Mouse (Mus musculus): ENCODE data around the gene Olfr24.
"Not testable (repeated sequence)": the region's sequence is repeated elsewhere in the genome, so short reads cannot be mapped to it uniquely, and the experiment has no call there.

The Olfr24 gene

DNA sequence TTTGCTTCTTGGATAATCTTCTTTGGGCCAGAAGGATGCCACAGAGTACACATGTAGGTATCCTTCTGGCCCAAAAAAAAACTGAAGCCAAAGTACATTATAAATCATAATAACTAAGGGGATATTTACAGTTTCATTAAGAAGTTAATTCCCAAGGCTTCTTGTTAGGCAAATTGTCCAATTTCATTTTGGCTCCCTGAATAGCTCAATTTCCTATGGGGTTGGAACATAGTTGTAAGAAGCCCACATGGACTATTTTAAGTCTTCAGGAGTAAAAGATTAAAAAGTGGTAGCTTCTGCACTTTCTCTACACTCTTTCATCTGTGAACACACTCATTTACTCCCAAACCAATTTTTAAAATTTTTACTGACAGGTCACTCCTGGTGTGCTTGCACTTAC, at the start of gene Olfr24:
Olfr24 (minus strand) TSS at position 101 of the 400 bp plus-strand sequence.
- no peak for DNase-seq (ENCODE audit: low spot score in 2 of 2)

- no peak for DNase-seq (ENCODE audit: low spot score in 2 of 2)
These were observed 21.5 kb upstream of the Olfr24 start for GRCm38 (mm10) chr9:18785316-18785715.

GRCm38 (mm10) chr9:18779476-18779875, 15.7 kb upstream of the Olfr24 start:
- DNase-seq (ENCODE audit: low spot score in 2 of 2): no peak

DNA sequence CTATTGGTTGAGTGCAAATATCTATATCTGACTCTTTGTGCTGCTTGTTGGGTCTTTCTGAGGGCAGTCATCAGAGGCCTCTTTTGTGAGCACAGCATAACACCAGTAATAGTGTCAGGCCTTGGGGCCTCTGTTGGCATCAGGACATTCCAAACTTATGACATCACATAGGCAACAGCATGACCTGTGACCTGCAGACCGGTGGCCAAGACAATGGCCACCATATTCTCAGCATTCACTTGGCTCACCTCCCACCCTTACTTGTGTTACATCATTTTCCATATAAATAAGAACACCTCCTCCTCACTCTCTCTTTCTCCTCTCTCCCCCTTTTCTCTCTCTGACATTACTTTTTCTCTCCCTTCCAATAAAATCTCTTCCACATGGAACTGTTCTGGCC, 15.2 kb upstream of the Olfr24 start:
- no peak for DNase-seq (ENCODE audit: low spot score in 2 of 2)

- no peak for DNase-seq (ENCODE audit: low spot score in 2 of 2)
These were observed 8.2 kb downstream of the Olfr24 start for GRCm38 (mm10) chr9:18755595-18755994.

GRCm38 (mm10) chr9:18744639-18745038, 19.2 kb downstream of the Olfr24 start:
- DNase-seq (ENCODE audit: low spot score in 2 of 2): no peak

DNA sequence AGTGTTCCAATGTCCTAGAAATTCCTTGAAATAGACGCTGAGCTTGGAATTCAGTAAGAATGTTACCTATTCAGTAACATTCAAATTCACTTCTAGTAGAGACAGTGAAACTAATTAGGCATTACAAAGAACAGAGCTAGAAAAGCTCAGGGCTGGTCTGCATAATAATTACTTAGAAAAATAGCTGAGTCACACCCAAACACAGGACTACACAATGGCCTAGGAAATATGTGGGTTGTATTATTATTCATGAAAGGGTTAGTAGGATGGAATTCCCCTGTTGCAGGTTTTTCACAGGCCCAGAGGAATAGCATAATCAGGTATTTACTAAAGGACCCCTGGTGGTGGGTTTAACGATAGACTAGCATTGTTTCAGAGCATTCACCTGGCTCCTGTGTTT, 29.6 kb downstream of the Olfr24 start:
- not testable (repeated sequence) for DNase-seq (ENCODE audit: low spot score in 2 of 2)

DNA sequence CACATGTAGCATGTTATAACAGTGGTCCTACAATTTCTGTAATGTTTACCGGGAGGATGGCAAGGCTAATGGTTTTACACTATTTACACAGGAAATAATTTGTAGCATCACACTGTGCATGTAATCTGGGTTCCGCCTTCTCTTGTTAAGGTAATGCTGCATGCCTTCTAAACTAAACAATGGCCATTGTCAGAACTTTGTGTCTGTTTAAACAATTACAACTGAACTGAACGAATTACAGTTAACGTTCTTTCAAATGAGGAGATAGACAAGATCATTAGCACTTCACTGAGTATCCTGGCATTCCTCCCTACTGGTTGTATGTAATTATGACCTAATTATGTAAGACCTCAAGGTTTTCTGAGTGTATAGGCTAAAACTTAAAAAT, 41.1 kb downstream of the Olfr24 start:
- DNase-seq (ENCODE audit: low spot score in 2 of 2): no peak

DNA sequence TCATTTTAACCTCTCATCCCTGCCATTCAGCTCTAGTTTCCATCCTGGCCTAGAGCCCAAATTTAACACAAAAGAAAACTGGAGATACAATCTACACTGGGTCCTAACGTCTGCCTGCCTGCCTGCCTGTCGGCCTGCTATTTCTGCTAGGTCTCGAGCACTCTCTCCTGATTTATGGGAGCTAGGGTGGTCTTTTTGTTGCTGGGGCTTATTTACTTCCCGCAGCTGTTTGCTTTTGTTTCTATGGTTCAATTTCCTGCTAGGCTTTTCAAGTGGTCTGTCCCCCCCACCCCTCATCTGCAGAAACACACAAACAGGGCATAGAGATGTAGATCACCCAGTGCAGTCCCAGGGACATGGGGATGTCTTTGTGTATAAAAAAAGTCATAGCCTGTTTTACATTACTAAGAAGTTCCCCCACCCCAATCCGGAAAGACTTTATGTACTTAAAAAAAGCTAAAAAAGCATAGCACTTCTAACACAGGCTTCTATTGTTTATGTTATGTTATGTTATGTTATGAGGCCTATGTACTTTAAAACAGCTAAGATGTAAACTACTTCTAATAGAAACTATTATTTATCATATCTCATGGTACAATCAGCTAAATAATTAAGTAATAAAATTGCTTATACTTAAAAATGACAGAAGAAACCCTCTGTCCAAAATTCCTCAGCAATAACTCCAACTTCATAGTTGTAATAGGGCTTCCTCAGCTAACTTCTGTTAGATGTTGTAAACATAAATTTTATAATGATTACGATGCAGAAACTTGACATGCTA, 41.7 kb downstream of the Olfr24 start:
- DNase-seq (ENCODE audit: low spot score in 2 of 2): no peak

DNA sequence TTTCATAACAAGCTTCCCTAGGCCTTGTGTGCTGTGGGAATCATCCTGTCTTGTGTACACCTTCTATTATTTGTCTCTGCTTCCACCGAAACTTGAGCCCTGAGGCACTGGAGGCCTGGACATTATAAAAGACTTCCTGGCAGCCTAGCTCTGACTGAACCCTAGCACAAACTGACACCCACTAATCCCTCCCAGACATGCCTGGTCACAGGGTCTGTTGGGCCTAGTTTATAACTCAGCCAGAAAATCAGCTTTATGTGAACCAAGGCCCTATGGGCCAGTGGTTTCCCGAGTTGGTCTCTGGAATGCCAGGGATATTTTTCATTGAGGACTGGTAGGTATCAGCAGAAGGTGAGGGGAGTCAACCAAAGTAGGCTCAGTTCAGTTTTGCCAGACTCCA, 42.8 kb downstream of the Olfr24 start:
- DNase-seq (ENCODE audit: low spot score in 2 of 2): no peak

DNA sequence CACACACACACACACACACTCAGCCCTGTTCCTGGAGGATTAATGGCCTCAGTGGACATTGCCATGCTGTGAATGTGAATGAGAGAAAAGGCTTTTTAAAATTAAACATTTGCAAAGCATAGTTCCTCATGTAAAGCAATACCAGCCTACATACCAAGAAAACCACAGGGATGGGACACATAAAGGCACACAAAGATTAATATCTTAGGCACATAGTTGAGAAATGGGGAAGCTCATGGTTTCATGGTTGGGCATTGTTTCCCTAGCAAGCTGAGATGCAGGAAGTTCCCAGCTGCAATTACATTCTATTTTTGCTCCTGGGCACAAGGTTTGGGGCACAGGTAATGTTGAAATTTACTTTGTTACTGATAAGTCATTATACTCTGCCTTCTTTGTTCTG, 58.2 kb downstream of the Olfr24 start:
- DNase-seq (ENCODE audit: low spot score in 2 of 2): no peak
